Mouse (Mus musculus): ENCODE results near the gene Snip1. TPM values are rescaled to one million over a fixed set of nuclear protein-coding genes. Genes with fewer than 3 reads are reported as not detected.

Gene Snip1
- polyA plus RNA-seq, 1 experiment from 2014 or later = 23.7 TPM

GRCm38 (mm10) chr4:125096066-125096465 is 29.6 kb downstream of the Snip1 start:
- H3K9ac ChIP-seq = no peak overlapping the region
- peaks cover 36% of the 10 kb centered on the region for H3K36me3 ChIP-seq (replicated peaks; ENCODE audit: control insufficient read depth, insufficient read depth)
- no peaks in the 10 kb centered on the region for H3K27me3 ChIP-seq (ENCODE audit: control insufficient read depth, insufficient read depth, low read length)
- no peaks in the 10 kb centered on the region for H3K9me3 ChIP-seq (ENCODE audit: control insufficient read depth, low read length)
- no peak overlapping the region for H3K27ac ChIP-seq
- no peak overlapping the region for H3K4me3 ChIP-seq (replicated peaks; ENCODE audit: low read length)
- no peaks in the 10 kb centered on the region; the same call in 1 of the 2 replicates for H3K4me1 ChIP-seq (replicated peaks; ENCODE audit: control insufficient read depth, insufficient read depth, low read length)
- DNase-seq (ENCODE audit: low spot score) (no peak), ATAC-seq (ENCODE audit: low FRiP score) (no peak)
- no peak overlapping the region for H3K4me2 ChIP-seq (replicated peaks)
- WGBS = 97% methylated on average over 5 of the region's 5 CpGs

GRCm38 (mm10) chr4:125097412-125097811 is 30.9 kb downstream of the Snip1 start:
- WGBS = 86% methylated on average over 4 of the region's 4 CpGs
- Histone ChIP-seq H3K9me3 (ENCODE audit: control insufficient read depth, low read length) (no peaks in the 10 kb centered on the region), H3K27me3 (ENCODE audit: control insufficient read depth, insufficient read depth, low read length) (no peaks in the 10 kb centered on the region), H3K27ac (no peak overlapping the region), H3K4me3 (replicated peaks; ENCODE audit: low read length) (no peak overlapping the region), H3K36me3 (replicated peaks; ENCODE audit: control insufficient read depth, insufficient read depth) (peaks cover 27% of the 10 kb centered on the region), H3K4me2 (replicated peaks) (no peak overlapping the region), H3K9ac (no peak overlapping the region), H3K4me1 (replicated peaks; ENCODE audit: control insufficient read depth, insufficient read depth, low read length) (no peaks in the 10 kb centered on the region; the same call in 1 of the 2 replicates)
- no peak for ATAC-seq (ENCODE audit: low FRiP score)
- DNase-seq (ENCODE audit: low spot score) = no peak

- H3K36me3 ChIP-seq (replicated peaks; ENCODE audit: control insufficient read depth, insufficient read depth) = peaks cover 30% of the 10 kb centered on the region
- no peak overlapping the region for H3K27ac ChIP-seq
- 12% methylated on average over 8 of the region's 8 CpGs for WGBS
- H3K4me2 ChIP-seq (replicated peaks) = no peak overlapping the region
- ATAC-seq (ENCODE audit: low FRiP score) = peak; percentile 37; the same call in 1 of the 2 replicates
- H3K9me3 ChIP-seq (ENCODE audit: control insufficient read depth, low read length) = no peaks in the 10 kb centered on the region
- H3K4me3 ChIP-seq (replicated peaks; ENCODE audit: low read length) = no peak overlapping the region
- no peaks in the 10 kb centered on the region; the same call in 1 of the 2 replicates for H3K4me1 ChIP-seq (replicated peaks; ENCODE audit: control insufficient read depth, insufficient read depth, low read length)
- DNase-seq (ENCODE audit: low spot score) = peak; percentile 88
- no peaks in the 10 kb centered on the region for H3K27me3 ChIP-seq (ENCODE audit: control insufficient read depth, insufficient read depth, low read length)
- H3K9ac ChIP-seq = no peak overlapping the region
Measured at GRCm38 (mm10) chr4:125099458-125099857, 33.0 kb downstream of the Snip1 start.

- H3K4me1 ChIP-seq (replicated peaks; ENCODE audit: control insufficient read depth, insufficient read depth, low read length) = no peaks in the 10 kb centered on the region; the same call in 1 of the 2 replicates
- H3K9ac ChIP-seq = no peak overlapping the region
- H3K4me3 ChIP-seq (replicated peaks; ENCODE audit: low read length) = no peak overlapping the region
- H3K27me3 ChIP-seq (ENCODE audit: control insufficient read depth, insufficient read depth, low read length) = no peaks in the 10 kb centered on the region
- H3K9me3 ChIP-seq (ENCODE audit: control insufficient read depth, low read length) = no peaks in the 10 kb centered on the region
- DNase-seq (ENCODE audit: low spot score) = no peak
- H3K36me3 ChIP-seq (replicated peaks; ENCODE audit: control insufficient read depth, insufficient read depth) = peaks cover 42% of the 10 kb centered on the region
- WGBS = 77% methylated on average over 13 of the region's 13 CpGs
- no peak overlapping the region for H3K27ac ChIP-seq
- no peak overlapping the region for H3K4me2 ChIP-seq (replicated peaks)
- no peak for ATAC-seq (ENCODE audit: low FRiP score)
Measured at GRCm38 (mm10) chr4:125101334-125101733, 34.9 kb downstream of the Snip1 start.

- no peak overlapping the region for H3K27ac ChIP-seq
- H3K9ac ChIP-seq = no peak overlapping the region
- WGBS = 94% methylated on average over 9 of the region's 9 CpGs
- H3K27me3 ChIP-seq (ENCODE audit: control insufficient read depth, insufficient read depth, low read length) = no peaks in the 10 kb centered on the region
- H3K4me2 ChIP-seq (replicated peaks) = no peak overlapping the region
- no peaks in the 10 kb centered on the region for H3K4me1 ChIP-seq (replicated peaks; ENCODE audit: control insufficient read depth, insufficient read depth, low read length)
- no peak overlapping the region for H3K4me3 ChIP-seq (replicated peaks; ENCODE audit: low read length)
- H3K36me3 ChIP-seq (replicated peaks; ENCODE audit: control insufficient read depth, insufficient read depth) = peaks cover 72% of the 10 kb centered on the region
- H3K9me3 ChIP-seq (ENCODE audit: control insufficient read depth, low read length) = no peaks in the 10 kb centered on the region
- ATAC-seq (ENCODE audit: low FRiP score) (no peak), DNase-seq (ENCODE audit: low spot score) (no peak)
Measured at GRCm38 (mm10) chr4:125105354-125105753, 38.9 kb downstream of the Snip1 start.

- Histone ChIP-seq H3K4me3 (replicated peaks; ENCODE audit: low read length) (no peak overlapping the region), H3K36me3 (replicated peaks; ENCODE audit: control insufficient read depth, insufficient read depth) (peaks cover 30% of the 10 kb centered on the region), H3K27ac (no peak overlapping the region), H3K4me2 (replicated peaks) (no peak overlapping the region), H3K27me3 (ENCODE audit: control insufficient read depth, insufficient read depth, low read length) (no peaks in the 10 kb centered on the region), H3K4me1 (replicated peaks; ENCODE audit: control insufficient read depth, insufficient read depth, low read length) (no peaks in the 10 kb centered on the region), H3K9ac (no peak overlapping the region), H3K9me3 (ENCODE audit: control insufficient read depth, low read length) (no peaks in the 10 kb centered on the region)
- peak; percentile 75 for DNase-seq (ENCODE audit: low spot score)
- peak; percentile 55 for ATAC-seq (ENCODE audit: low FRiP score)
- WGBS = 12% methylated on average over 6 of the region's 6 CpGs
Measured at GRCm38 (mm10) chr4:125114638-125115037, 48.2 kb downstream of the Snip1 start.

- 79% methylated on average over 4 of the region's 4 CpGs for WGBS
- Histone ChIP-seq H3K4me3 (replicated peaks; ENCODE audit: low read length) (no peak overlapping the region), H3K9ac (no peak overlapping the region), H3K36me3 (replicated peaks; ENCODE audit: control insufficient read depth, insufficient read depth) (peaks cover 25% of the 10 kb centered on the region), H3K9me3 (ENCODE audit: control insufficient read depth, low read length) (no peaks in the 10 kb centered on the region), H3K4me1 (replicated peaks; ENCODE audit: control insufficient read depth, insufficient read depth, low read length) (no peaks in the 10 kb centered on the region), H3K27me3 (ENCODE audit: control insufficient read depth, insufficient read depth, low read length) (no peaks in the 10 kb centered on the region), H3K4me2 (replicated peaks) (no peak overlapping the region), H3K27ac (no peak overlapping the region)
- no peak for DNase-seq (ENCODE audit: low spot score)
- no peak for ATAC-seq (ENCODE audit: low FRiP score)
Measured at GRCm38 (mm10) chr4:125115081-125115480, 48.6 kb downstream of the Snip1 start.

- H3K4me1 ChIP-seq (replicated peaks; ENCODE audit: control insufficient read depth, insufficient read depth, low read length) = no peaks in the 10 kb centered on the region
- no peak overlapping the region for H3K4me2 ChIP-seq (replicated peaks)
- H3K36me3 ChIP-seq (replicated peaks; ENCODE audit: control insufficient read depth, insufficient read depth) = peaks cover 20% of the 10 kb centered on the region
- H3K27me3 ChIP-seq (ENCODE audit: control insufficient read depth, insufficient read depth, low read length) = no peaks in the 10 kb centered on the region
- DNase-seq (ENCODE audit: low spot score) (no peak), ATAC-seq (ENCODE audit: low FRiP score) (no peak)
- H3K9me3 ChIP-seq (ENCODE audit: control insufficient read depth, low read length) = no peaks in the 10 kb centered on the region
- WGBS = 37% methylated on average over 6 of the region's 6 CpGs
- H3K4me3 ChIP-seq (replicated peaks; ENCODE audit: low read length) = no peak overlapping the region
- no peak overlapping the region for H3K9ac ChIP-seq
- H3K27ac ChIP-seq = no peak overlapping the region
Measured at GRCm38 (mm10) chr4:125115710-125116089, 49.2 kb downstream of the Snip1 start.

- no peaks in the 10 kb centered on the region for H3K27me3 ChIP-seq (ENCODE audit: control insufficient read depth, insufficient read depth, low read length)
- no peaks in the 10 kb centered on the region for H3K4me1 ChIP-seq (replicated peaks; ENCODE audit: control insufficient read depth, insufficient read depth, low read length)
- no peak overlapping the region for H3K27ac ChIP-seq
- H3K4me2 ChIP-seq (replicated peaks) = no peak overlapping the region
- ATAC-seq (ENCODE audit: low FRiP score) (0 out of 2 replicates have a peak, but pooled peaks have one; percentile 32), DNase-seq (ENCODE audit: low spot score) (peak; percentile 48)
- H3K9me3 ChIP-seq (ENCODE audit: control insufficient read depth, low read length) = no peaks in the 10 kb centered on the region
- WGBS = 73% methylated on average over 9 of the region's 9 CpGs
- H3K36me3 ChIP-seq (replicated peaks; ENCODE audit: control insufficient read depth, insufficient read depth) = peaks cover 14% of the 10 kb centered on the region
- H3K4me3 ChIP-seq (replicated peaks; ENCODE audit: low read length) = no peak overlapping the region
- no peak overlapping the region for H3K9ac ChIP-seq
Measured at GRCm38 (mm10) chr4:125116090-125116861, 49.8 kb downstream of the Snip1 start.
